Mouse (Mus musculus): ENCODE measurements at regions not wholly inside any gene's neighbourhood (a gene's known extent, or its start where the extent isn't known, plus 50 kb on each side); places are given as distances from the start of the nearest gene placed in this dataset.

DNA sequence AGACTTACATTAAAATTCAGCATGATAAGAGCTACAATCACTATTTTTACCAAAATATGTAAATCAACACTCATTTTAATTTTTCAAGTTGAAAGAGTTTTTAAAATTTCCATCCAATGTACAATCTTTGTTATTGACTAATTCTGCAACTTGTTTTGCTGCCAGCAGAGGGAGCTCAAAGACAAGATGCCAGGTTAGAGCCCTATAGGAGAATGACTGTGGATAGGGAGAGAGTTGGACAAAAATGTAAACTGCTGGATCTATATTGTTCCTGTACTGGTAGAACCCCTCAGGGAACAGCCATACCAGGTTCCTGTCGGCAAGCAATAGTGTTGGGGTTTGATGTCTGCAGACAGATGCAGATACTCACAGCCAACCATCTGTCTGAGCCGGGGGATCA is 288.8 kb upstream of the 4930550L24Rik start:
- DNase-seq: peak; percentile 2
